Mouse (Mus musculus) cerebellum, adult 9-10 months (tissue): ENCODE data around the gene Keap1.
A peak's percentile ranks its signal among the peaks of the same experiment; 100 is the strongest.

ENCODE experiments used
- DNase-seq: peaks from one replicate; pipeline ENCODE4 v3.0.0; 2022

Keap1 gene

GRCm38 (mm10) chr9:21194787-21195493 is 44.2 kb downstream of the Keap1 start:
- no peak for DNase-seq

- no peak for DNase-seq
Observed at GRCm38 (mm10) chr9:21193786-21194185, 45.4 kb downstream of the Keap1 start.

- no peak for DNase-seq
Observed at GRCm38 (mm10) chr9:21190670-21191069, 48.5 kb downstream of the Keap1 start.

GRCm38 (mm10) chr9:21189905-21190304 is 49.3 kb downstream of the Keap1 start:
- no peak for DNase-seq

GRCm38 (mm10) chr9:21185436-21185835 is 53.7 kb downstream of the Keap1 start:
- DNase-seq = no peak

GRCm38 (mm10) chr9:21184733-21185132 is 54.4 kb downstream of the Keap1 start:
- DNase-seq = peak; percentile 56

GRCm38 (mm10) chr9:21183905-21184413 is 55.2 kb downstream of the Keap1 start:
- DNase-seq = no peak

GRCm38 (mm10) chr9:21183421-21183820 is 55.7 kb downstream of the Keap1 start:
- no peak for DNase-seq

- DNase-seq = no peak
Observed at GRCm38 (mm10) chr9:21181421-21182220, 57.5 kb downstream of the Keap1 start.

GRCm38 (mm10) chr9:21180841-21181240 is 58.3 kb downstream of the Keap1 start:
- no peak for DNase-seq

GRCm38 (mm10) chr9:21180402-21180801 is 58.8 kb downstream of the Keap1 start:
- no peak for DNase-seq
